Mouse (Mus musculus) kidney, adult 2 months (tissue): ENCODE measurements around the gene Majin.

Experiments
- CTCF ChIP-seq: fragments of 200-500 bp; conservative IDR thresholded peaks from 2 replicates; pipeline ENCODE4 v1.5.1; 2011; ENCODE audit warnings: low read depth, mild to moderate bottlenecking, control low read depth, low read length, moderate library complexity, mixed read lengths; ENCODE audit not compliant: insufficient read depth, insufficient read length
- POLR2A ChIP-seq: fragments of 200-500 bp; IDR thresholded peaks from one replicate; pipeline ENCODE4 v1.6.1; 2011; ENCODE audit warnings: low read depth, low read length, control low read depth

- TF ChIP-seq POLR2A (no peak), CTCF (no peak)
These were observed 49.5 kb downstream of the Majin start for GRCm38 (mm10) chr19:6233647-6234046.
